Mouse (Mus musculus): ENCODE measurements at regions not wholly inside any gene's neighbourhood (a gene's known extent, or its start where the extent isn't known, plus 50 kb on each side); places are given as distances from the start of the nearest gene placed in this dataset.

DNA sequence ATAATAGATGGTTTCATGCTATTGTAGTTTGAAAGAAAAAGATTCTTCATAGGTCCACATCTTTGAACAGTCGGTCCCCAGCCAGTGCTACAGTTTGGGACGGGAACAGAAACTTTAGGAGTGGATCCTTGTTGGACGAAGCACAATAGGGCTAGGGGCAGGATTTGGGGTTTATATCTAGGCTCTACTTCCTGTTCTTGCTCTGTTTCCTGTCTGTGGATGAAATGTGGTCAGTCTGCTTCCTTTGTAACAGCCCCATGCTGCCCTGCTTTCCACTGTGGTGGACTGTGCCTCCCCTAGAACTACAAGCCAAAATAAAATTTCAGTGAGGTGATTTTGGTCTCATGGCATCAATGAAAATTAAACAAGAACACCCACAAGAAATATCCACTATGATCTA, 510.2 kb downstream of the Lmo4 start:
- TF ChIP-seq CTCF (IDR thresholded peaks at IDR 0.05; ENCODE audit: control insufficient read depth, insufficient read depth, low read length) (no peak), POLR2A (IDR thresholded peaks at IDR 0.05; ENCODE audit: borderline replicate concordance, control insufficient read depth, low read depth, low read length) (no peak)
